Mouse (Mus musculus): ENCODE results near the gene Glt8d2.
A peak's percentile ranks its signal among the peaks of the same experiment; 100 is the strongest.

Glt8d2 gene

DNA sequence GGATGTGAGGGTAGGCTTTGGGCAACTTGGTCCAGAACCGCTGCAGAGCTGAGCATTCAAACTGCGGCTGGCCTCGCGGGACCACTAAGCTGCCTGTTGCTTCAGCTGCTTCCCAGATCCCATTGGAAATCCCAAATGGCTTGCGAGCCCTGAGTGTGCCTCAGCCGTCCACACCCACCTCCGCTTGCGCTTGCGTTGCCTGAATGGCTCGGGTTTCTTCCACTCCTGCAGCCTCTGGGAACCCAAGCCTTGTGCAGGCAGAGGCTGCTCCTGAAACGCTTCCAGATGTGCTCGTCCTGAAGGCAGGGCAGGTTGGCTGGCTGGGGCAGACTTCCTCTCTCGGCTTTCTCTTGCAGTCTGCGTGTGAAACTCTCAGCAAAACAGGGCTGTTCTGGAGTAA lies at the start of gene Glt8d2:
Gene Glt8d2, minus strand, starts transcription at position 157 of the 400 bp plus-strand sequence.
- peak; percentile 44 for DNase-seq (ENCODE audit: low spot score)

DNA sequence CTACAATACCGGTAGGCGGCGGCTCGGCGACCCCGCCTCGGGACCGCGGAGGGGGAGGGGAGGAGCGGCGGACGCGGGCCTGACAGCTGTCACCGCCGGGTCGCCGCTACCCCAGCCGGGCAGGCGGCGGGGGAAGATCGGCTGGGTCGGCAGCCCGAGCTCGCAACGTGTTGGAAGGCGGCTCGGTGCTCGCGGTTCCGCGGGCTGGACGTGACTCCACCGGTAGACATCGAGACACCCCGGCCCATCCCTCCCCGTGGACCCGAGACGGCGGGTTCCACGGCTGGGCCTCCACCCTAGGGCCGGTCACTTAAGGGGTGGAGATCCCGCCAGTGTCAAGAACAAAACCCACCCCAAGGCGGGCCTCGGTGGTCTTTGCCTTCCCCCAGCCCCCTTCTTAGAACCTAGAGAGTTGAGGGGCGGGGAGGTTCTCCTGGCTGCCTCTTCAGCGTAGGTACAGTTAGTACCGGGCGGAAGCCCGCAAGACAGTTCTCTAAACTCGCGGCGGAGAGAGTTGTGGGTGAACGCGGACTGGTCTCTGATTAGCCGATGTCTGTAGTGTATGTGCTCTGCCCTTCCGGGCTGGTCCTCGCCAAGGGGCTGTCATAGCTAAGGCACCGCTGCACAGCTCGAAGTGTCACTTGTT lies 9.0 kb upstream of the Glt8d2 start:
- peak; percentile 48 for DNase-seq (ENCODE audit: low spot score)

DNA sequence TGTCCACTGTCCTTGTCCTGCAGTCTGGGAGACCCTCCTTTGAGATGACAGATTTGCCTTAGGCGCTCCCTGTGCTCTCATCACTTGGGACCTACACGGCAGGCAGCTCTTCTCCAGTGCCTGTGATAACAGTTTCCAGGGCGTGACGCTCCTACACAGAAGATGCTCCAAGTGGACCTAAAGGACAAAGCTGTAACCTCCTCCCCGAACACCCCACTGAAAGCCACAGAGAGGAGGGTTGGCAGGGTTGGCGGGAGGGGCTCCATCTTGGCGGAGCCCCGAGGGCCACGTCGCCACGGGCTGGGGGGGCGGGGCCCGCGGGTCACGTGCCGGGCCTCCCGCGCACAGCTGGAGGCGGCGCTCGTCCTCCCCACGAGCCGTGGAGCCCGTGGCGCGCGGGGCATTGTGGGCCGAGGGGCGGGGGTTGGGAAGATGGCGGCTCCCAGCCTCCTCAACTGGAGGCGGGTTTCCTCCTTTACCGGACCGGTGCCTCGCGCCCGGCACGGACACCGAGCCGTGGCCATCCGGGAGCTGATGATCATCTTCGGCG lies 8.3 kb upstream of the Glt8d2 start:
- peak; percentile 89 for DNase-seq (ENCODE audit: low spot score)

DNA sequence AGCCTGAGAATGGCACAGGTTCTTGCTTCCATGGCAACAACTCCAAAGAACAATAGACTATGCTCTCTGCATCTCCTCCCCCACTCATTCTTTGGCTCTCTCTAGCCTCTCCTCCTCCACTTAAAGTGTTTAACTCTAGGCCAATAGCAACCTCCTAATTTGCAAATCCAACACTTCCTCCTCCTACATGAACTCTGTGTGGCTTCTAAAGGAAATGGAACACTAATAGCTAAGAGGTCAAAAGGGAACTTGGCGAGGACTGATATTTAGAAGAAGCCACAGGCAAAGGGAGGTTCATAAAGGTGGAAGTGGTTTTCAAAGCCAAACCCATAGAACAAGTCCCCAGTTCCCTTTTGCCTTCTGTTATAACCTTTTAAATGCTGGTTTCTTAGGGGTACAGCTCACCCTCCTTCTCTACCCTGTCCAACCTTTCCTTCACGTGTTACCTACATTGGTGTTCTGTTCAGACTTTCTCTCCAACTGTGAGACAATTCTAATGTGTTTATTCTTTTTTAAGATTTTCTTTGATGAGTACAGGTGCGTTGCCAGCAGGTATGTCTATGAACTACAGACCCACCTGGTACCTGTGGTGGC lies 7.0 kb upstream of the Glt8d2 start:
- no peak for DNase-seq (ENCODE audit: low spot score)

DNA sequence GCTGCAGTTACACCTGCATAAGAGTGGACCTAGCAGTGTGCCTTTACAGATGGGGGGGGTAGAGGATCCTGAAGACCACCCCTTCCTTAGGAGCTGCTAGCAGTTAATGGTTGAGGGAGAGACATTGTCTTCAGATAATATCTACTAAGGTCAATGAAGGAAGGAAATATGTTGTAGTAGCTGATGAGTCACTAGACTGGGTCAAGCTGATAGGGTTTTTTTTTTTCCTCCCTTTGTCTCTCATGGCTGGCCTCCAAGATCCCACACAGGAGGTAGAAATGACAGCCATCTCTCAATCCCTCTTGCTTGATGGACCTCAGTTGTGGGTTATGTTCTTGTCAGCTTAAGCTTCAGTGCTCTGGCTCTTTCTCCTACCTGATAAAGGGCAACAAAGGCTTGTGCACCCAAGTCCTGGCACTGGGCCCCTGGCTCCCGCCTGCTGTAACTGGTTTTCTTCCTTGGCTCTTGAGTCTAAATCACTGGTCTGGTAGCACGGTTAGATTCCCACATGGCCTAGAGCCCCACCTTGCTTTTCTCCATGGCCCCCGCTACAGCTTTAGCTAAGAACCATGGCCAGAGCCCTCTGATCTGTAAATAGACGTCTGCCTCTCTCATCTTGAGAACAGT lies 6.1 kb upstream of the Glt8d2 start:
- DNase-seq (ENCODE audit: low spot score) = no peak

DNA sequence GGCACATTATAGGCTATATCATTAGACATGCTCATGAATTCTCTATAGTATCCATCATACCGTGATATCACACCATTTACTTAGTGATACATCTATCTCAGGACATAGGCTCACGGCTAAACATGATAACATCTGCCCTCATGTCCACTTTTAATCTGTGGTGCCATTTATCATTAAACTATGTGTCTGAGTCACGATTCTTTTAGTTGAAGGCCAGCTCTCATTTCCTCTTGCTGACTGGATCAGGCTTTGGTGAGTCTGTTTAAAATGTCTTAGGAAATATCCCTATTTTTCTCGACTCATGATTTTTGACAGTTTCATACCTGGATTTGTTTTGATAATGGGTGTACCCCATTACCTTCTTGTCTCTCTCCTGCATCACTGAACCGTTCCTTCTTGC lies 5.5 kb upstream of the Glt8d2 start, which contains the start of gene Hcfc2:
Gene Hcfc2, plus strand, starts transcription at position 205 of the 400 bp plus-strand sequence.
- DNase-seq (ENCODE audit: low spot score) = no peak

DNA sequence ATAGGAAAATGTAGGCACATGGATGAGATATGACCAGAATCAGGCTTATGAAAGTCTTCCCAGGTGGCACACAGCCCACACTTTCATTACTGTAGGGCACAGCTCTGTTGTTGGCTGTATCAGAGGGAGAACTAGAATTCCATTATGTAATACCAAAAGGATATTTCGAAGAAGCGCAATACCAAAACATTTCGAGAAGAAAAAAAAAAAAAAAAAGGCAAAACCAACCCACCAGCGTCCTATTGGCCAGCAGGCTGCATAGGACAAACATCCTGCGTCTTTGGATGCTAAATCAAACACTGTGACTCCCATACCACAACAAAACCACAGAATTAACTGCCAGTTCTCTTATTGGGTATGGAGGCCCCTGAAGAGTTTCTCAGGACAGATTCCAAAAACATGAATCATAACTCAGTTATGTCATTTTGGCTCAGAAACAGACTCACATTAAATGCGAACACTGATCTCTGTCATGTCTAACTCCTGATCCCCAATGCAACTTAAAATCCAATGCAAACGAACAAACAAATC lies 704 bp downstream of the Glt8d2 start:
- DNase-seq (ENCODE audit: low spot score) = no peak

DNA sequence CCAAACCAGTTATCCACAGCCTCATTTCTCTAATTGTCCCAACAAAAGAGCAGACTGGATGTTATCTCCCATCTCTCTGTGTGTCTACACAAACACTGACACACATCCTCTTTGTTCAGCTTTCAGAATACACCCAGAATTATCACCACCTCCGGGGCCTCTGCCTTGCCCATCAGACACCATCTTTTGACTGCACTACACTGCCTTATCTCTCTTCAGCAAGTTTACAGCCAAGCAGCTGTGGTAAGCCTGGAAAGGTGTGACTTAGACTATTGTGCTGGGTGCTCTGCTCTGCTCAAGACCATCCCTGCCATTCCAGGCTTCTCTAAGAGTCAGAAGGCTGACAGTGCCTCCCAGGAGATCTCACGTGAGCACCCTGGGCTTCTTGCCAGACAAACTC lies 5.0 kb downstream of the Glt8d2 start:
- no peak for DNase-seq (ENCODE audit: low spot score)

DNA sequence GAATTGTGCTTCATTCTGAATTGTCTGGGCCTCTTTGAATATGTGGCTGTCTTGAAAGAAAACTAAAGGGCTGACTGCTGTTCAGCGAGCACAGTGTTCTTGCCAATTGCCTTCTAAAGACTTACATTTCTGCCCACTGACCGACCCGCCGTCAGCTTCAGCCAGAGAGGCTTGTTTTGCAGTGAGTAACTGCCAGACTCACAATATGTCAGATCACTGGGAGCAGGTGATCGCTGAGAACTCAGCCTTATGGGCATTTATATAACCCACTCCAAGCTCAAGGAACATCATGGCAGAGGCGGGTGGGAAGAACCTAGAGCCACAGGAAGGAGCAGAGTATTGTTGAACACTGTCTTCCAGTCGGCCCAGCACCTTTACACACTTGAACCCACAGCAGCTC lies 8.8 kb downstream of the Glt8d2 start:
- DNase-seq (ENCODE audit: low spot score) = no peak

DNA sequence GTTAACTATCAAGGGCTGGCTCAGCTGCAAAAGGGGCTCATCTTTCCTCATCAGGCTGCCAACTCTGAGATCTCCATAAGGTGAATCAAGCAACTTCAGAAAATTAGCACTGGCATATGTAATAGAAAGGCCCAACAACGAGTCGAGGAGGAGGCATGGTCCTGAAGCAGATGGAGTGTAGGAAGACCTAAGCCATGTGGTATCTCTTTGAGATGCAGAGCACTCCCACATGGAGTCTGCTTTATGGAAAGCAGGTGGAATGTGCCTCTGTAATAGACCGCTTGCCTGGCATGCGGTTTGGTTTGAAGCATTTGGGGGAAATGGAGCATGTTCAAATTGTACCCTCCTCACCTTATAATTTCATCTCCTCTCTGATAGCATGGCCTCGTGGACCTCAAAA lies 9.7 kb downstream of the Glt8d2 start:
- no peak for DNase-seq (ENCODE audit: low spot score)

DNA sequence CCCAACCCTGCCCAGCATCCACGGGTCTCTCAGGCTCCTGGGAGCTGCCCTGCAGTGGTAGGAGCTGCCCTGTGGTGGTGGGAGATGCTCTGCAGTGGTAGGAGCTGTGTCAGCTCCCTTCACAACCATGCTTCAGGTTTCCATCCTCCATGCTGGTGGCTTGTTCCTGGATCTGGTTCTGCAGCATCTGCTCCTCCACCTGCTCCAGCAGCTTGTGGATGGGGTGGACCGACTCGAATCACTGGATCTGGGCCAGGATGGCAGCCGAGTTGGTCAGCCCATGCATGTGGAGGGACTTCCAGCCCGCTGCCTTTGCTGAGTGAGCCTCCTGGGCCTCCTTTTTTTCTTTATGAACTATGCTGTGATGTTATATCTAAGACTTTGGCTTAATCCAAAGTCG lies 13.5 kb downstream of the Glt8d2 start:
- DNase-seq (ENCODE audit: low spot score) = no peak

DNA sequence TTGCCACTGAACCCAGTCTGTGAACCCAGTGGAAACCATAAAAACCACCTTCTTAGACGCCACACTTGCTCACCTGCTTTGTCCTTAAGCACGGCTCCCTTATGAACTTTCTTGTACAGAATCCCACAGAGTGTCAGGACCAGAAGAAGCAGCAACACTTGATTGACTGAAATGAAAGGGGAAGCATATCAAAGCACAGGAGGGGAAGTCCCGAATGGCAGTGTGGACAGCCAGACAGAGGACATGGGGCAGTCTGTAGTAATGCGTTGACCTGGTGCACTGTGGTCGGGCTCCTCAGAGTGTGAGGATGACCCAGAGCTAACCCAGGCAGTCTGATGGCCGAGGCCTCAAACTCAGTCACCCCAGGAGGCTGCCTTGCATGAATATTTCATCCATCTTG lies 20.2 kb downstream of the Glt8d2 start:
- no peak for DNase-seq (ENCODE audit: low spot score)

DNA sequence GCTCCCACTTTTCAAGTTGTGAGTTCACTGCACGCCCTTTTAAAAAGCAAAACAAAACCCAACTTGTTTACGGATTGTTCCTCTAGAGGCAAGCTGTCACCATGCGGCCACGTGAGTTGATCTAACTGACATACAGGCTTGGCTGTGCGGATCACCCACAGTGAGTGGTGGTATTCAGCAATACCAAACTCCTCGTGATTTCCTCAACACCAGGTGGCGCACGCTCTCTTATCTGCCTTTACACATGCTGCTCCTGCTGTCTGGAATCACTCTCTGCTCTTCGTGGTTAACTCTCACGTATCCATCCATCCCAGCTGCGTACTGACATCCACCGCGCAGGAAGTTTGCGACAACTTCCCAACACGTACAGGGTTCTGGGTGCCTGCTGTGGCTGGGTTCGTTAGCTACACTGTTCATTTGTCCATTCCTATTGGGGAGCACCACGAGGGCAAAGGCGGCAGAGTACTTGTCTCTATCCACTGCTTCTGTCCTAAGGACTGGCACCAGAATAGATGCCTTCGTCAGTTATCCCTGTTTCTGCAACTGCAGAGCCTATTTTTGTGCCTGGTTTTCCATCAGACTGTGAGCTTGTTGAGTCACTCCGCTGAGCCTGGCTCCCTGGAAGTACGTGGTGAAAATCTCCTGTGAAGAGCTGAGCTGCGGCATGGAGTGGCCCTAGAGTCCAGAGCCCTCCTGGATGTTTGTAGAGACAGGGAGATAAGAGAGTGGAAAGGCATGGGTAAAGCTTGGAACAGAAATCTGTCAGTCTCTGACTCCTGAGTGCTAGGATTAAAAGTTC lies 23.8 kb downstream of the Glt8d2 start:
- peak; percentile 93 for DNase-seq (ENCODE audit: low spot score)

DNA sequence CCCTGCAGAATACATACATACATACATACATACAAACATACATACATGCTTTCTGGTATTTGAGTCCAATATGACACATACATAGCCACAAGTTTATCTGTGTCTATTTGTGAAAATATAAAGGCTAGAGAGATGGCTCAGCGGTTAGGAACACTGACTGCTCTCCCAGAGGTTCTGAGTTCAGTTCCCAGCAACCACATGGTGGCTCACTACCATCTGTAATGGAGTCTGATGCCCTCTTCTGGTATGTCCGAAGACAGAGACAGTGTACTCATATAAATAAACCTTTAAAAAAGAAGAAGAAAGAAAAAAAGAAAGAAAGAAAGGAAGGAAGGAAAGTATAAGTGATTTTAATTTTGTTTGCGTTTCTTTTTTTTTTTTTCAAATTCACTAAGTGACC lies 24.5 kb downstream of the Glt8d2 start:
- DNase-seq (ENCODE audit: low spot score) = no peak

DNA sequence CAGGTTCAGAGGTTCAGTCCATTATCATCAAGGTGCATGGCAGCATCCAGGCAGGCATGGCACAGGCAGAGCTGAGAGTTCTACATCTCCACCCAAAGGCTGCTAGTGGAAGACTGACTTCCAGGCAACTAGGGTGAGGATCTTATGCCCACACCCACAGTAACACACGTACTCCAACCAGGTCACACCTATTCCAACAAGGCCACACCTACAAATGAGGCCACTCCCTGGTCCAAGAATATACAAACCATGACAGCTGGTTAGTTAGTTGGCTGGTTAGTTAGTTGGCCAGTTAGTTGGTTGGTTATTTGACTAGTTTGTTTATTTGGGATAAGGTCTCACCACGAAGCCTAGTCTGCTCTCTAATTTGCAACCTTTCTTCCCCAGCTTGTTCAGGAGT lies 27.2 kb downstream of the Glt8d2 start:
- no peak for DNase-seq (ENCODE audit: low spot score)

DNA sequence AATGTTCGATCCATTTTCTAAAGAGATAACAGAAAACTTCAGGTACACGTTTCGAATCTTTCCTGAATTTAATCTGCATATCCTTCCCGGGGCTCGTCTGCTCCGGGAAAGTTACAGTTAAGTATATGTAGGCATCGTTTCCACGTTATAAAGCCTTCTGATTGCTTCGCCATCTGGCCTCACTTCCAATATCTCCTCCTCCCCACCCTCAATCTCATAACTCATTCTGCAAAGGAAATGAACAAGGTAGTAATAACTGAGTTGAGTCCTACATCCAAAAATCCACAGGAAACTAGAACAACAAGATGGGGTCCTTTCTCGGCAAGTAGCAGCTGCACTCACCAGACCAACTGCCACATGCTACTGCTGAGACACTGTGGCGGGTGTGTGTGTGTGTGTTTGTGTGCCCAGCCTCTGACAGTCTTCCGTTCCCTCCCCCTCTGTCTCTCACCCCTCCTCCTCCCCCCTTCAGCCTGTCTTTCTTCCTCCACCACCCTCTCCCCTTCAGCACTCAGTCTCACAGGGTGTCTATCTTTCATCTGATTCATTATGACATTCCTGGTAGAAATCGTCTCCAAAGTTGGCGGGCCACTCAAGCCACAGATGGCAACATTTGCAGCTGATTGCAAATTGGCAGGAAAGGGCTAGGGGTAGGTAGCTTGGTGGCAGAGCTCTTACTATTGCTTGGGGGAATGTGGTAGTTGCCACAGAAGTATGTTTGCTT lies 28.0 kb downstream of the Glt8d2 start:
- no peak for DNase-seq (ENCODE audit: low spot score)

DNA sequence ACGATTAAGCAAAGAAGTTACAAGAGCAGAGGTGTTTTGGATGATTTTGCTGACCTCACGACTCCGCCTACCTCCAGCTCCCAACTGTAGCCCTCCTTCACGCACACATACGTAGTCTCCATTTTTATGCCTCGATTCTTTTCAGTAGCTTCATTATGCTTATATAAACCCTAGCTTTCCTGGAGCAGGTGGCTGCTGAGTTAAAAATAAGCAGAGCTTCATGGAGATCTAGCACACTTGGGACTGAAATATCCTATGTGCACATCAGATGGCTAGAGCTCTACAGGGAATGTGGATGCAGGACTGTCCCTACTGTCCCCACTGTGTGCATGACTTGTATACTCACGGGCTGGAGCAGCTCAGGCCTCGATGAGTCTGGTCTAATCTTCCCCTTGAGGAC lies 28.6 kb downstream of the Glt8d2 start:
- DNase-seq (ENCODE audit: low spot score) = no peak

DNA sequence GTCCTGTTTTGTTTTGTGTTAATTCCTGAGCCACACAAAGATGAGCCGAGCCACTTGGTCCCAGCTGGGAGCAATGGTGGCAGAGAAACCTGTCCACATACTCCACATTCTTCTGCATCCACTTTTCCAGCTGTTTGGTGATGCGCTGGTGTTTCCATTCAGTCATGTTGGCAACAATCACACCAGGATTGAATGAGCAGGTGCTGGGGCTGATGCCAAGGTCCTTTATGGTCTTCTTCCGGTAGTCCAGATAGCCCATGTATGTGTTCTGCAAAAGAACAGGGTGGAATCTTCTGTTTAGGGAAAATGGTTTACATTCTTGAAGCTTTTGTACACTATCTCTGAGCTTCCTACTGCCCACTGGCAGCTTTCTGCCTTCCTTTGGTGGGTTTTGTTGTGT lies 35.9 kb downstream of the Glt8d2 start:
- no peak for DNase-seq (ENCODE audit: low spot score)

DNA sequence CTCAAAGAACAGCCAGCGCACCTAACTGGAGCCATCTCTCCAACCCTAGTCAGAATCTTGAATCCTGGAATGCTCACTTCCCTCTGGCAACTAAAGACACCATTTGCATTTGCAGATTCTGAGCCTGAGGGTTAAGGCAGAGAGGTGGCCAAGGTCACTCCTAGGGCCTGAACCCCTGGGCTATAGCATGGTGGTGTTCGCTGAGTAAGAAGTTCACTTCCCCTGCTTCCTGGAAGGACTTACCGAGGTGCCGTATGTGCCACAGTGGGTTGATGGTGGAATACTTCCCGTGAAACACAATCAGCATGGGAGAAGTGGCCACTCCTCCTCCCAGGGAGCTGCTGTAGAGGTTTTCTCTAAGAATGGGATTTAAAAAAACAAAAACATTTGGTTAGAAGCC lies 37.8 kb downstream of the Glt8d2 start:
- no peak for DNase-seq (ENCODE audit: low spot score)

DNA sequence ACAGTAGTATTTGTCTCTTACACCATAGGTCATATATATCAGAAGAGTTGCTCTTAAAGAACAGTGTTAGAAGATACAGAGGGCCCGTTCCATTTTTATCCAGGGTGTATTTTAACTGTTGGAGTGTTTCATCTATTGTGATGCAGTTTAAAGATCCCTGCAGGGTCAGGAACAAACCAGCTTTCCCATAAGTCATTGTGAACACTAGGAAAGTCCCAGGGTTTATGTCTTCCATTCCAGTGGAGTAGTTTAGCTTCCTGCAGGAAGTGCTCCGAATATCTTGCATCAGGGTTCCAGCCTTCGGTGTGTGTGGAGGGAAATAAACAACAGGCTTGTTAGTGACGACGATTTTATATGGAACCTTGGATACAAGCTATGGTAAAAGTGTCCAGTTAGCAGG lies 39.2 kb downstream of the Glt8d2 start:
- no peak for DNase-seq (ENCODE audit: low spot score)

DNA sequence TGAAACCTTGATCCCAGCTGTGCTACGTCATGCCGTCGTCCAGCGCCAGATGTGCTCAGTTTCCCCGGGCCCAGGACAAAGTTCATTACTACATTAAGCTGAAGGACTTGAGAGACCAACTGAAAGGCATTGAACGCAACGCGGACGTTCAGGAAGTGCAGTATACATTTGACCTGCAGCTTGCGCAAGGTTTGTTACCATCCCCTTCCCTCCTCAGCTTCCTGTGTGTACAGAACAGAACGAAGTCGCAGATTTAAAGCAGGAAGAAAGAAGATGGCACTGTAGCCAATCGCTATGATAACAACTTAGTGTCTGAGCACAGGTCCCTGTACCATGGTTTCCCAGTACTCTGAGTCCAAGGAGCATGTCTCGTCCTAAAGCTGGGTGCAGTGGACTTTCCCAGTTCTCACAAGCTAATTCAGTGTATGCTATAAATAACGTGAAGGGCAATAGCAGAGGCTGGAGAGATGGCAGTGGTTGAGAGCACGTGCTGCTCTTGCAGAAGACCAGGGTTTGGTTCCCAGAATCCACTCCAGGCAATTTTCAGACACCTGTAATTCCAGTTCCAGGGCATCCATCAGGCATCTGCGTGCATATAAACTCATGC lies 43.1 kb downstream of the Glt8d2 start:
- no peak for DNase-seq (ENCODE audit: low spot score)

All from retina, embryonic 14.5 days (tissue).